ENCODE assay signal across 8 mouse cellular contexts in genomic region chr15:97787148-97787798, GRCm38 (mm10). TPM values are rescaled to one million over a fixed set of nuclear protein-coding genes. Genes with fewer than 3 reads are reported as not detected.
DNase-seq lines count a peak whose midpoint lies in the region; ATAC-seq lines count a peak whose summit lies in the region.
"Had no signal": no experiment of that assay in that cellular context is flagged by ENCODE, and none has a peak within 500 bp of the region (broad histone marks: within the 10 kb centered on the region; RNA-seq: fewer than 3 reads in every experiment).

No protein-coding gene starts in this region.

- H3K4me1 ChIP-seq in heart, embryonic 16.5 days (ENCODE audit: control insufficient read depth, insufficient read depth, low read length) = peaks cover 28% of the 10 kb centered on the region
- peaks cover 47% of the 10 kb centered on the region for H3K4me1 ChIP-seq in limb, embryonic 15.5 days

- H3K27ac ChIP-seq in heart, embryonic 16.5 days (ENCODE audit: low read length) = no peak overlapping the region
- 0 out of 2 replicates have a peak overlapping the region, but pooled peaks have one; percentile 1 for H3K27ac ChIP-seq in limb, embryonic 15.5 days
- H3K27ac ChIP-seq: midbrain, embryonic 12.5 days had no signal

- H3K27me3 ChIP-seq in heart, embryonic 16.5 days (ENCODE audit: control insufficient read depth, insufficient read depth, low read length) = no peaks in the 10 kb centered on the region
- H3K27me3 ChIP-seq in limb, embryonic 15.5 days = no peaks in the 10 kb centered on the region; the same call in 1 of the 2 replicates

- WGBS in heart, embryonic 16.5 days = 79% methylated on average over 7 of the region's 7 CpGs
- 85% methylated on average over 7 of the region's 7 CpGs for WGBS in limb, embryonic 15.5 days

- H3K9ac ChIP-seq in heart, embryonic 16.5 days (ENCODE audit: low read length) = no peak overlapping the region
- no peak overlapping the region for H3K9ac ChIP-seq in limb, embryonic 15.5 days
- H3K9ac ChIP-seq: midbrain, embryonic 12.5 days had no signal

- ATAC-seq in heart, embryonic 16.5 days (replicated peaks; ENCODE audit: extremely low read depth, insufficient read depth, low FRiP score) = no peak
- ATAC-seq in limb, embryonic 15.5 days (ENCODE audit: insufficient number of reproducible peaks, low FRiP score, low TSS enrichment, low read depth) = no peak

- H3K9me3 ChIP-seq in heart, embryonic 16.5 days (replicated peaks; ENCODE audit: control insufficient read depth, low read length) = no peaks in the 10 kb centered on the region
- H3K9me3 ChIP-seq in limb, embryonic 15.5 days = no peaks in the 10 kb centered on the region
- H3K9me3 ChIP-seq: midbrain, embryonic 12.5 days had no signal

- no peak for DNase-seq in heart, postnatal 4 days
- DNase-seq in thymus, postnatal 4 days = peak; percentile 30
- no peak for DNase-seq in thymus, postnatal 14 days
- DNase-seq in embryo, embryonic 10 days (ENCODE audit: low spot score) = no peak
- no peak for DNase-seq in right cerebral cortex, postnatal 14 days

- 0 out of 2 replicates have a peak overlapping the region, but pooled peaks have one; percentile 5 for H3K4me2 ChIP-seq in heart, embryonic 16.5 days (ENCODE audit: low read depth, low read length)
- H3K4me2 ChIP-seq in limb, embryonic 15.5 days = no peak overlapping the region
- H3K4me2 ChIP-seq: midbrain, embryonic 12.5 days had no signal

- 0 out of 2 replicates have a peak, but pooled peaks cover 5% of the 10 kb centered on the region for H3K36me3 ChIP-seq in heart, embryonic 16.5 days (ENCODE audit: control insufficient read depth, insufficient read depth)
- peaks cover 23% of the 10 kb centered on the region for H3K36me3 ChIP-seq in limb, embryonic 15.5 days

- no peak overlapping the region for H3K4me3 ChIP-seq in heart, embryonic 16.5 days (ENCODE audit: low read length)
- no peak overlapping the region for H3K4me3 ChIP-seq in limb, embryonic 15.5 days
- H3K4me3 ChIP-seq: midbrain, embryonic 12.5 days had no signal

RNA-seq across cellular contexts. Expression of gene Slc48a1, which starts 9.0 kb away (rescaled TPM):
- 71.0 and 76.0 TPM in 2 replicates for polyA plus RNA-seq in heart, embryonic 16.5 days (2015; fragmentation: Nextera tagmentation; extraction: Ambion mirVana)
- 10 to 100 TPM; 58.7 to 59.2 TPM for total RNA-seq in heart, postnatal 4 days (2021)
- 58.7 and 59.0 TPM in 2 replicates for polyA plus RNA-seq in limb, embryonic 15.5 days (2015; fragmentation: Nextera tagmentation; extraction: Ambion mirVana)

RNA-seq across cellular contexts. Expression of gene Rapgef3, which starts 19.5 kb away (rescaled TPM):
- polyA plus RNA-seq in heart, embryonic 16.5 days (2015; fragmentation: Nextera tagmentation; extraction: Ambion mirVana) = 26.3 and 28.7 TPM in 2 replicates
- total RNA-seq in heart, postnatal 4 days (2021) = 10 to 100 TPM; 32.7 to 33.4 TPM
- 9.8 and 10.7 TPM in 2 replicates for polyA plus RNA-seq in limb, embryonic 15.5 days (2015; fragmentation: Nextera tagmentation; extraction: Ambion mirVana)

RNA-seq across cellular contexts. Expression of gene Endou, which starts 56.1 kb away (rescaled TPM):
- 2.8 and 9.6 TPM in 2 replicates for polyA plus RNA-seq in heart, embryonic 16.5 days (2015; fragmentation: Nextera tagmentation; extraction: Ambion mirVana)
- total RNA-seq in heart, postnatal 4 days (2021) = 1 to 10 TPM; 3.5 to 4.6 TPM
- polyA plus RNA-seq in limb, embryonic 15.5 days (2015; fragmentation: Nextera tagmentation; extraction: Ambion mirVana) = 60.0 and 68.0 TPM in 2 replicates

RNA-seq across cellular contexts. Expression of gene Hdac7, which starts 57.0 kb away (rescaled TPM):
- polyA plus RNA-seq in heart, embryonic 16.5 days (2015; fragmentation: Nextera tagmentation; extraction: Ambion mirVana) = 30.9 and 31.7 TPM in 2 replicates
- 10 to 100 TPM; 51.6 to 52.0 TPM for total RNA-seq in heart, postnatal 4 days (2021)
- 33.5 and 34.1 TPM in 2 replicates for polyA plus RNA-seq in limb, embryonic 15.5 days (2015; fragmentation: Nextera tagmentation; extraction: Ambion mirVana)
